Mouse (Mus musculus) fat pad, adult 2 months (tissue): Measurements from ENCODE around the gene Gm21746.
"Not testable (repeated sequence)": the region's sequence is repeated elsewhere in the genome, so short reads cannot be mapped to it uniquely, and the experiment has no call there.

Experiments
- DNase-seq: peaks from one replicate; pipeline ENCODE4 v3.0.0-alpha.2; 2011; ENCODE audit warnings: low read depth, low spot score; ENCODE audit errors: extremely low read depth

The Gm21746 gene

DNA sequence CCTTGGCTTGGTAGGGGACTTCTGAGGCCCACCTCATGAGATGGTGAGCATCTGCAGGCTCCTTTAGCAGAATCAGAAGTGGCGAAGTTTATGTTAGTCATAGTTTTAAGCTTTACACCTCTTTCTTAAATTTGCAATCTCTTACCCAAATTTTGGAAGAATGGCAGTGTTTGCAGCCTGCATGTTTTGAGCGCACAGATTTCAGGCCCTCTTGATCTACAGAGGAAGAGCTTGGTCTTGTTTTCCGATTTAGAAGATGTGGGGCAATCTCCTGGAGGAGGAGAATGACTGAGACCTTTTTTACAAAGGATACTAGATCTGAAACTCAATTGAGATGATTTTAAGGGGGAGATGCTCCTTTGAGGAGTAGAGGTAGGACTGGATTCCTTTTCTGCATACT lies at the start of gene Gm21746:
Gene Gm21746, minus strand, starts transcription at position 101 of the 400 bp plus-strand sequence.
- not testable (repeated sequence) for DNase-seq

DNA sequence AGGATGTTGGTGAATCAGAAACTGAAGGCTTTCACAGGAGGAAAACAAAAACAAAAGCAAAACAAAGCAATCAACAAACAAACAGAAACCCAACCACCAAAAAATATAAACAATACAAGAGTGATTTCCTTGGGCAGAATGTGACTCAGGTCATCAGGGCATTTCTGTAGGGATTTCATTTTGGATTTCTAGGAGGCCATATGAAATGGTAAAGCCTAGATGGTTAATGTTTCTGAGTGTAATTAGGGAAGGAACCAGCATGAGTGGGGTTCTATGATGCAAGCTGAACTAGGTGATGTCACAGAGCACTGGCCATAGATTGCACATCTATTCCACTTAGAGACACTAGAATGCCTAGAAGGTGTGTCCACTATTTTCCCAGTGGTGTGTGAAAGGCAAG lies 29.0 kb upstream of the Gm21746 start, which contains the start of gene Gm20873:
Gene Gm20873, plus strand, starts transcription at position 301 of the 400 bp plus-strand sequence.
- not testable (repeated sequence) for DNase-seq
